Mouse (Mus musculus) stomach, postnatal 0 days (tissue): ENCODE measurements at regions not wholly inside any gene's neighbourhood (a gene's known extent, or its start where the extent isn't known, plus 50 kb on each side); places are given as distances from the start of the nearest gene placed in this dataset.
A peak's percentile ranks its signal among the peaks of the same experiment; 100 is the strongest.

ENCODE experiments used
- ATAC-seq: fragments of 200-750 bp; cut with Nextera tagmentation; 2 replicates; pipeline ENCODE4 v1.8.0; 2017; ENCODE audit not compliant: low FRiP score, low TSS enrichment
- DNase-seq: peaks from one replicate; pipeline ENCODE4 v3.0.0-alpha.2; 2016; ENCODE audit warnings: low spot score
- H3K27ac ChIP-seq: fragments of 300-500 bp; sonication (generic); replicated peaks from 2 replicates; pipeline ENCODE4 v1.5.1; 2014; ENCODE audit warnings: mild to moderate bottlenecking, control low read depth
- H3K27me3 ChIP-seq: fragments of 300-500 bp; sonication (generic); 2 replicates; pipeline ENCODE4 v1.6.1; 2014; ENCODE audit warnings: low read length; ENCODE audit not compliant: control insufficient read depth, insufficient read depth
- H3K36me3 ChIP-seq: fragments of 300-500 bp; sonication (generic); 2 replicates; pipeline ENCODE4 v1.6.1; 2014; ENCODE audit warnings: low read length, mixed read lengths; ENCODE audit not compliant: control insufficient read depth, insufficient read depth
- H3K4me1 ChIP-seq: fragments of 300-500 bp; sonication (generic); replicated peaks from 2 replicates; pipeline ENCODE4 v1.6.1; 2014; ENCODE audit warnings: antibody characterized with exemption; ENCODE audit not compliant: control insufficient read depth, insufficient read depth
- H3K4me2 ChIP-seq: fragments of 300-500 bp; sonication (generic); replicated peaks from 2 replicates; pipeline ENCODE4 v1.6.1; 2014; ENCODE audit warnings: low read depth, mild to moderate bottlenecking, control low read depth, moderate library complexity
- H3K4me3 ChIP-seq: fragments of 300-500 bp; sonication (generic); 2 replicates; pipeline ENCODE4 v1.5.1; 2014; ENCODE audit warnings: low read depth, low read length, control low read depth
- H3K9ac ChIP-seq: fragments of 300-500 bp; sonication (generic); 2 replicates; pipeline ENCODE4 v1.6.1; 2014; ENCODE audit warnings: mild to moderate bottlenecking, low read length, control low read depth, mixed read lengths
- H3K9me3 ChIP-seq: fragments of 300-500 bp; sonication (generic); 2 replicates; pipeline ENCODE4 v1.6.1; 2016; ENCODE audit warnings: low read length; ENCODE audit not compliant: control insufficient read depth
- CTCF ChIP-seq: IDR thresholded peaks from 2 replicates; pipeline ENCODE4 v1.5.1; 2016; ENCODE audit warnings: antibody characterized with exemption, low read depth, mild to moderate bottlenecking, moderate library complexity
- EP300 ChIP-seq: optimal IDR thresholded peaks from 2 replicates; pipeline ENCODE3; 2016; ENCODE audit warnings: antibody characterized with exemption
- WGBS: fragments of 180-500 bp; shearing (Covaris S2); extraction: QIAGEN DNeasy Blood & Tissue Kit; methylation state at CpG from one replicate; pipeline ENCODE4 v1.1.7; 2014; 5-methylcytosine and 5-hydroxymethylcytosine counted together

- Histone ChIP-seq H3K4me3 (no peak overlapping the region), H3K36me3 (no peaks in the 10 kb centered on the region), H3K9me3 (no peaks in the 10 kb centered on the region), H3K27ac (no peak overlapping the region), H3K27me3 (no peaks in the 10 kb centered on the region), H3K4me2 (no peak overlapping the region), H3K4me1 (0 out of 2 replicates have a peak, but pooled peaks cover 2% of the 10 kb centered on the region), H3K9ac (no peak overlapping the region)
- no peak for DNase-seq
- TF ChIP-seq EP300, result no peak
- no peak for TF ChIP-seq CTCF
- ATAC-seq, result no peak
- WGBS, result 67% methylated on average over 1 of the region's 1 CpGs
Observed at GRCm38 (mm10) chr15:62116184-62116583, 1193.4 kb upstream of the A1bg start.

- Histone ChIP-seq H3K9me3 (no peaks in the 10 kb centered on the region), H3K9ac (no peak overlapping the region), H3K4me3 (no peak overlapping the region), H3K36me3 (no peaks in the 10 kb centered on the region), H3K27me3 (no peaks in the 10 kb centered on the region), H3K4me1 (0 out of 2 replicates have a peak, but pooled peaks cover 2% of the 10 kb centered on the region), H3K27ac (no peak overlapping the region), H3K4me2 (no peak overlapping the region)
- TF ChIP-seq CTCF, result no peak
- TF ChIP-seq EP300, result no peak
- 33% methylated on average over 4 of the region's 4 CpGs for WGBS
- peak; percentile 13; the same call in 1 of the 2 replicates for ATAC-seq
- DNase-seq, result no peak
Observed at GRCm38 (mm10) chr15:62114815-62115214, 1192.0 kb upstream of the A1bg start.

- no peak for DNase-seq
- H3K4me3 ChIP-seq, result no peak overlapping the region
- TF ChIP-seq CTCF, result no peak
- no peak overlapping the region for H3K9ac ChIP-seq
- no peaks in the 10 kb centered on the region for H3K9me3 ChIP-seq
- no peak overlapping the region for H3K27ac ChIP-seq
- no peaks in the 10 kb centered on the region for H3K27me3 ChIP-seq
- 0 out of 2 replicates have a peak, but pooled peaks cover 2% of the 10 kb centered on the region for H3K4me1 ChIP-seq
- no peak for ATAC-seq
- no peak overlapping the region for H3K4me2 ChIP-seq
- 36% methylated on average over 2 of the region's 2 CpGs for WGBS
- no peaks in the 10 kb centered on the region for H3K36me3 ChIP-seq
Observed at GRCm38 (mm10) chr15:62112151-62112550, 1189.3 kb upstream of the A1bg start.

GRCm38 (mm10) chr15:62107976-62108375 lies 1185.2 kb upstream of the A1bg start:
- TF ChIP-seq CTCF, result no peak
- TF ChIP-seq EP300, result no peak
- DNase-seq (no peak), ATAC-seq (no peak)
- Histone ChIP-seq H3K9me3 (no peaks in the 10 kb centered on the region), H3K27me3 (no peaks in the 10 kb centered on the region), H3K4me3 (no peak overlapping the region), H3K4me1 (0 out of 2 replicates have a peak, but pooled peaks cover 2% of the 10 kb centered on the region), H3K9ac (no peak overlapping the region), H3K4me2 (no peak overlapping the region), H3K27ac (no peak overlapping the region), H3K36me3 (no peaks in the 10 kb centered on the region)
- 62% methylated on average over 3 of the region's 3 CpGs for WGBS

GRCm38 (mm10) chr15:62106518-62106975 lies 1183.7 kb upstream of the A1bg start:
- H3K27ac ChIP-seq, result no peak overlapping the region
- TF ChIP-seq CTCF (peak; percentile 43), EP300 (no peak)
- no peak overlapping the region for H3K9ac ChIP-seq
- H3K4me2 ChIP-seq, result no peak overlapping the region
- WGBS, result 5% methylated on average over 5 of the region's 5 CpGs
- peak; percentile 72 for ATAC-seq
- no peaks in the 10 kb centered on the region for H3K36me3 ChIP-seq
- no peak overlapping the region for H3K4me3 ChIP-seq
- no peaks in the 10 kb centered on the region for H3K27me3 ChIP-seq
- DNase-seq, result peak; percentile 80
- no peaks in the 10 kb centered on the region for H3K4me1 ChIP-seq
- no peaks in the 10 kb centered on the region for H3K9me3 ChIP-seq

GRCm38 (mm10) chr15:62105483-62105882 lies 1182.7 kb upstream of the A1bg start:
- no peak for TF ChIP-seq EP300
- TF ChIP-seq CTCF, result no peak
- Histone ChIP-seq H3K27ac (no peak overlapping the region), H3K27me3 (no peaks in the 10 kb centered on the region), H3K4me2 (no peak overlapping the region), H3K9me3 (no peaks in the 10 kb centered on the region), H3K4me3 (no peak overlapping the region), H3K4me1 (no peaks in the 10 kb centered on the region), H3K9ac (no peak overlapping the region), H3K36me3 (no peaks in the 10 kb centered on the region)
- ATAC-seq (no peak), DNase-seq (no peak)
- 54% methylated on average over 9 of the region's 9 CpGs for WGBS
